Mouse (Mus musculus) forebrain, embryonic 13.5 days (tissue): ENCODE results near the gene Uba6. TPM values are rescaled to one million over a fixed set of nuclear protein-coding genes. Genes with fewer than 3 reads are reported as not detected.

Experiments used
- ATAC-seq: fragments of 200-750 bp; cut with Nextera tagmentation; 2 replicates; pipeline ENCODE4 v1.8.0; 2017
- H3K27ac ChIP-seq: fragments of 300-500 bp; sonication (generic); 2 replicates; pipeline ENCODE4 v1.5.1; 2015; ENCODE audit warnings: inconsistent platforms, mild to moderate bottlenecking, moderate library complexity
- H3K27me3 ChIP-seq: fragments of 300-500 bp; sonication (generic); 2 replicates; pipeline ENCODE4 v1.6.1; 2015; ENCODE audit warnings: mild to moderate bottlenecking, inconsistent platforms
- H3K36me3 ChIP-seq: fragments of 300-500 bp; sonication (generic); 2 replicates; pipeline ENCODE4 v1.6.1; 2015; ENCODE audit warnings: mild to moderate bottlenecking, inconsistent platforms; ENCODE audit not compliant: poor library complexity, severe bottlenecking
- H3K4me1 ChIP-seq: fragments of 300-500 bp; sonication (generic); 2 replicates; pipeline ENCODE4 v1.6.1; 2015; ENCODE audit warnings: inconsistent platforms
- H3K4me2 ChIP-seq: fragments of 300-500 bp; sonication (generic); 2 replicates; pipeline ENCODE4 v1.6.1; 2015; ENCODE audit warnings: inconsistent platforms, mild to moderate bottlenecking, moderate library complexity
- H3K4me3 ChIP-seq: fragments of 300-500 bp; sonication (generic); 2 replicates; pipeline ENCODE4 v1.5.1; 2015; ENCODE audit warnings: mild to moderate bottlenecking, inconsistent platforms
- H3K9ac ChIP-seq: fragments of 300-500 bp; sonication (generic); 2 replicates; pipeline ENCODE4 v1.6.1; 2015; ENCODE audit warnings: mild to moderate bottlenecking, inconsistent platforms
- H3K9me3 ChIP-seq: fragments of 300-500 bp; sonication (generic); replicated peaks from 2 replicates; pipeline ENCODE4 v1.6.1; 2016; ENCODE audit warnings: inconsistent platforms
- WGBS: fragments of 180-500 bp; shearing (Covaris S2); methylation state at CpG from one replicate; pipeline ENCODE4 v1.1.7; 2015; 5-methylcytosine and 5-hydroxymethylcytosine counted together
- polyA plus RNA-seq: library from polyadenylated mRNA; unstranded; fragments of >200 nt; fragmentation: Nextera tagmentation; extraction: Ambion mirVana; gene quantifications from 2 replicates; pipeline ENCODE4 v1.2.1, GENCODE M21; 2015

Gene Uba6
- polyA plus RNA-seq, 1 experiment from 2014 or later, result 12.8 TPM

DNA sequence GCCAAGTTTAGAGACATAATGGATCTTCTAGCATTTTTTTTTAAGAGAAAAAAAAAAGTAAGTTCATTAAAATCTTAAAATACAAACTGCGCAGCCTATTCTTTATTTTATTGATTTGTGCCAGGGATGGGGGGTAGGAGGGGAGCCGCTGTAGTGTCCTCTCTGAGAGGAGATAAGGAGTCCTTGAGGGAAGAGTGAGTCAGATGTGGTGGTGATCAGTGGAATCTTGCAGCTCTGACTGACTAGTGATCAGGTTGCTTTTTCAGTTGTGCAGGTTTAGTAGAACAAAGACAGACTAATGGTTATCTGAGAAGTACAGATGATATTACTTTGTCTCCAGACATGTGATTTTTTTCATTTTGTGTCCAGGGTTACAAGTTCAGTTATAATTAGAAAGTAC is 59.6 kb downstream of the Uba6 start:
- Histone ChIP-seq H3K4me2 (no peak overlapping the region), H3K36me3 (peaks cover 15% of the 10 kb centered on the region), H3K27ac (no peak overlapping the region), H3K9ac (no peak overlapping the region), H3K4me3 (no peak overlapping the region), H3K4me1 (no peaks in the 10 kb centered on the region), H3K27me3 (no peaks in the 10 kb centered on the region), H3K9me3 (no peaks in the 10 kb centered on the region)
- ATAC-seq, result no peak
- WGBS, result 94% methylated on average over 2 of the region's 2 CpGs

- Histone ChIP-seq H3K4me1 (no peaks in the 10 kb centered on the region), H3K27ac (no peak overlapping the region), H3K4me2 (no peak overlapping the region), H3K27me3 (no peaks in the 10 kb centered on the region), H3K9ac (no peak overlapping the region), H3K4me3 (no peak overlapping the region), H3K36me3 (peaks cover 19% of the 10 kb centered on the region), H3K9me3 (no peaks in the 10 kb centered on the region)
- WGBS, result 97% methylated on average over 1 of the region's 1 CpGs
- ATAC-seq, result no peak
Observed at GRCm38 (mm10) chr5:86111074-86111473, 61.5 kb downstream of the Uba6 start.

- WGBS, result 76% methylated on average over 2 of the region's 2 CpGs
- no peaks in the 10 kb centered on the region for H3K4me1 ChIP-seq
- no peak for ATAC-seq
- no peaks in the 10 kb centered on the region for H3K27me3 ChIP-seq
- no peak overlapping the region for H3K9ac ChIP-seq
- no peak overlapping the region for H3K4me2 ChIP-seq
- H3K9me3 ChIP-seq, result no peaks in the 10 kb centered on the region
- H3K27ac ChIP-seq, result no peak overlapping the region
- no peak overlapping the region for H3K4me3 ChIP-seq
- peaks cover 14% of the 10 kb centered on the region for H3K36me3 ChIP-seq
Observed at GRCm38 (mm10) chr5:86106610-86107009, 66.0 kb downstream of the Uba6 start.

- H3K27me3 ChIP-seq, result no peaks in the 10 kb centered on the region
- no peak overlapping the region for H3K4me3 ChIP-seq
- H3K9ac ChIP-seq, result no peak overlapping the region
- H3K36me3 ChIP-seq, result peaks cover 3% of the 10 kb centered on the region; the same call in 1 of the 2 replicates
- peak; percentile 53; the same call in 1 of the 2 replicates for ATAC-seq
- no peak overlapping the region for H3K4me2 ChIP-seq
- no peaks in the 10 kb centered on the region for H3K9me3 ChIP-seq
- no peaks in the 10 kb centered on the region for H3K4me1 ChIP-seq
- no peak overlapping the region for H3K27ac ChIP-seq
- WGBS, result 92% methylated on average over 2 of the region's 2 CpGs
Observed at GRCm38 (mm10) chr5:86102176-86102575, 70.4 kb downstream of the Uba6 start.

- H3K27ac ChIP-seq, result no peak overlapping the region
- no peaks in the 10 kb centered on the region for H3K9me3 ChIP-seq
- no peak overlapping the region for H3K4me3 ChIP-seq
- no peaks in the 10 kb centered on the region for H3K4me1 ChIP-seq
- H3K4me2 ChIP-seq, result no peak overlapping the region
- H3K27me3 ChIP-seq, result no peaks in the 10 kb centered on the region
- no peak overlapping the region for H3K9ac ChIP-seq
- H3K36me3 ChIP-seq, result no peaks in the 10 kb centered on the region
- 80% methylated on average over 3 of the region's 3 CpGs for WGBS
- no peak for ATAC-seq
Observed at GRCm38 (mm10) chr5:86100621-86101020, 72.0 kb downstream of the Uba6 start.

DNA sequence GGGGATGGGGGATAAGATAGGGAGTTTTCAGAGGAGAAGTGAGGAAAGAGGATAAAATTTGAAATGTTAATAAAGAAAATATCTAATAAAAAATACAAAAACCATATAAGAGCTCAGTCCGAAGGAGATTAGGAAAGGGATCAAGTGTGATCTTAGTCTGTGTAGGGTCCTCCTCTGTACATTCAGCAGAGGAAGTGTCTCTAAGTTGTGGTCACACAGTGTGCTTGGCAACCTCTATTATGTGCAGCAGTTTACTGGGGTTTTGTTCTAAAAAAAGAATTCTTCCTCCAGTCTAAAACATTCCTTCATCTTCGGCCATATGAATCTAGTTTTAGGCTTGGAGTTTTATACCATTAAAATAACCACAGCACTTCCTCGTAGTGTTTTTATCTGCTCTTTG is 73.6 kb downstream of the Uba6 start:
- H3K36me3 ChIP-seq, result no peaks in the 10 kb centered on the region
- H3K9ac ChIP-seq, result no peak overlapping the region
- H3K4me1 ChIP-seq, result no peaks in the 10 kb centered on the region
- no peaks in the 10 kb centered on the region for H3K27me3 ChIP-seq
- no peak overlapping the region for H3K4me3 ChIP-seq
- H3K27ac ChIP-seq, result no peak overlapping the region
- H3K9me3 ChIP-seq, result no peaks in the 10 kb centered on the region
- H3K4me2 ChIP-seq, result no peak overlapping the region
- no peak for ATAC-seq
- 87% methylated on average over 3 of the region's 3 CpGs for WGBS

DNA sequence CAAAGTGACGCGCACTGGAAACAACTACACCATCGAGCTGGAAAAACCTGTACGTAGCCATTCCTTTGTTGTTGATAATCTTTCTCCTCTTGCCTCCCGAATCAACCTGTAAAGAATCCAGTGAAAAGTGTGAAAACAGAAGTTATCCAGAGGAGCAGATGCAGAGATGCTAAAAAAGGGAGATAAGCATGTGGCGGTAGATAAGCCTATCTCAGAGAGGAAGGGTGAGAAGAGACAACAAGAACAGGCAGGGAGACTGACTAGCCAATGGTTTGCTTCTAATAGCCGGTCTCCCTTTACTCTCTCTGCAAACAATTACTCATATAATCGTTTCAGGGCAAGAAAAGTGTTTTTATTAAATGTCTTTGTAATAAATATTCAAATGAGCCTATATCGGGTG is 77.8 kb downstream of the Uba6 start:
- Histone ChIP-seq H3K4me2 (no peak overlapping the region), H3K9me3 (no peaks in the 10 kb centered on the region), H3K9ac (no peak overlapping the region), H3K36me3 (no peaks in the 10 kb centered on the region), H3K4me3 (no peak overlapping the region), H3K4me1 (no peaks in the 10 kb centered on the region), H3K27ac (no peak overlapping the region), H3K27me3 (no peaks in the 10 kb centered on the region)
- no peak for ATAC-seq
- WGBS, result 85% methylated on average over 9 of the region's 9 CpGs

DNA sequence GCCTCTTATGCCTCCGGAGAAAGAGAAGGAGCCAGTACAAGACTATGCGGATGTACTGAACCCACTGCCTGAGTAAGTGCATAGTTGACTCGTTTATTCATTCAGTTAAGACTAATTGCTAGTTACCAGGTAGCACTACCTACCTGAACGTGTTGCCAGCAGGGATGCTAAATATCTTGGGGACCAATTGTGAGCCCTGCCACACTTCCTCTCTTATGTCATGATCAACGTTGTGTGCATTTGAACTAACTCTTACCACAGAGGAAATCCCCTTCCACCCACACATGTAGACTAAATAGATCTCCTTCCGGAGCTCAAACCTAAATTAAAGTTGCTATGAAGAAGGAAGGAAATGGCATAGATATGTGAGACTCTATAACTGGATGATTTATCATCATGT is 85.9 kb downstream of the Uba6 start:
- H3K9ac ChIP-seq, result no peak overlapping the region
- no peaks in the 10 kb centered on the region for H3K36me3 ChIP-seq
- no peak overlapping the region for H3K27ac ChIP-seq
- H3K27me3 ChIP-seq, result no peaks in the 10 kb centered on the region
- H3K4me1 ChIP-seq, result no peaks in the 10 kb centered on the region
- no peak for ATAC-seq
- WGBS, result 80% methylated on average over 6 of the region's 6 CpGs
- no peak overlapping the region for H3K4me3 ChIP-seq
- H3K9me3 ChIP-seq, result no peaks in the 10 kb centered on the region
- H3K4me2 ChIP-seq, result no peak overlapping the region

DNA sequence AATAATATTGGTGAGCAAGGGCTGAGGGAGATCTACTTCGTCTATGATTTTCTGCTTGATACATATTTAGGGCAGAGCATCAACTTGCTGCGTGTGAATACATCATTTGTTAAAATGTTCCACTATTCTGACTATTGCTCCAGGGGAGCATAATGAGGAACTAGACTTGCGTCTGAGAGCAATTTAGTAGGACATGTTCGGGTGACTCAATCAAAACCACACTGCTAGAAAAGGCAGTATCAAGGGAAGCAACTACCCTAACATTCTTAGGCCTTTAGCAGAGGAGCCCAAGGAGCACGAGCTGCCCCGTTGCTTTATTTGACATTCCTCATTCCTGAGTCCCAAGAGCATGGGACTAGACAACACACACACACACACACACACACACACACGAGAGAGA is 87.6 kb downstream of the Uba6 start:
- no peak overlapping the region for H3K4me3 ChIP-seq
- 91% methylated on average over 7 of the region's 7 CpGs for WGBS
- no peak overlapping the region for H3K27ac ChIP-seq
- no peaks in the 10 kb centered on the region for H3K9me3 ChIP-seq
- no peaks in the 10 kb centered on the region for H3K27me3 ChIP-seq
- no peaks in the 10 kb centered on the region for H3K4me1 ChIP-seq
- no peak for ATAC-seq
- no peak overlapping the region for H3K4me2 ChIP-seq
- no peak overlapping the region for H3K9ac ChIP-seq
- H3K36me3 ChIP-seq, result no peaks in the 10 kb centered on the region

GRCm38 (mm10) chr5:86083987-86084386 is 88.6 kb downstream of the Uba6 start:
- ATAC-seq, result no peak
- Histone ChIP-seq H3K4me2 (no peak overlapping the region), H3K9me3 (no peaks in the 10 kb centered on the region), H3K9ac (no peak overlapping the region), H3K4me3 (no peak overlapping the region), H3K4me1 (no peaks in the 10 kb centered on the region), H3K27me3 (no peaks in the 10 kb centered on the region), H3K36me3 (no peaks in the 10 kb centered on the region), H3K27ac (no peak overlapping the region)
- 88% methylated on average over 6 of the region's 6 CpGs for WGBS

- no peaks in the 10 kb centered on the region for H3K4me1 ChIP-seq
- no peak overlapping the region for H3K9ac ChIP-seq
- no peaks in the 10 kb centered on the region for H3K36me3 ChIP-seq
- no peak overlapping the region for H3K4me3 ChIP-seq
- no peaks in the 10 kb centered on the region for H3K9me3 ChIP-seq
- H3K27ac ChIP-seq, result no peak overlapping the region
- no peak overlapping the region for H3K4me2 ChIP-seq
- no peaks in the 10 kb centered on the region for H3K27me3 ChIP-seq
- WGBS, result 85% methylated on average over 3 of the region's 3 CpGs
- ATAC-seq, result no peak
Observed at GRCm38 (mm10) chr5:86078720-86079334, 93.8 kb downstream of the Uba6 start.

DNA sequence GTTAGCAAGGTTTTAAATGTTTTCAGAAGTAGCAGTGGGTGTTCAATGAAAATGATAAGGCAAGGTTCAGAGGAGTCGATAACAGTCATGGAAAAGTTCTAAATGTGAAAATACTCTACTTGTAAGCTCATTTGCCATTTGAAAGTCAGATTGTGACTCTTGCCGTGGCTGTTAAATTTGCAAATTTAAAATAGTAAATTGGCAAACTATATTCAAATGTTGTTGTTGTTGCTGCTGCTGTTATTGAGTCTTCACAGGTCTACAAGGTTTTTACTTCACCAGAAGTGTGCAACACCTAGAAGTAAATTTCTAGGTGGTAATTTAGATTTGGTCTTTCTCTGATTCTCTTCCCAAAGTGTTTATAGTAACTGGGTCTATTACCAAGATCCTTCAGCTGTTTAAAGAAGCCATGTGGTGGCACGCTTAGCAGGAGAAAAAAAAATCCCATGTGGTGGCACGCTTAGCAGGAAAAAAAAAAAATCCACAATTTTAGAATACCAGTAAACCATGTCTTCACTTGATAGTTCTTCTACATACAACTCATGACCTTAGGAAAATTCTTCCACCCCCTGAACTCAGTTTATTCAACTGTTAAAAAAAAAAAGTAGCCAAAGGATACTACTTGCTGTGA is 99.7 kb downstream of the Uba6 start:
- no peaks in the 10 kb centered on the region for H3K4me1 ChIP-seq
- H3K4me2 ChIP-seq, result no peak overlapping the region
- H3K36me3 ChIP-seq, result no peaks in the 10 kb centered on the region
- no peak for ATAC-seq
- WGBS, result 88% methylated on average over 4 of the region's 4 CpGs
- no peaks in the 10 kb centered on the region for H3K27me3 ChIP-seq
- no peak overlapping the region for H3K9ac ChIP-seq
- no peak overlapping the region for H3K4me3 ChIP-seq
- no peaks in the 10 kb centered on the region for H3K9me3 ChIP-seq
- no peak overlapping the region for H3K27ac ChIP-seq

DNA sequence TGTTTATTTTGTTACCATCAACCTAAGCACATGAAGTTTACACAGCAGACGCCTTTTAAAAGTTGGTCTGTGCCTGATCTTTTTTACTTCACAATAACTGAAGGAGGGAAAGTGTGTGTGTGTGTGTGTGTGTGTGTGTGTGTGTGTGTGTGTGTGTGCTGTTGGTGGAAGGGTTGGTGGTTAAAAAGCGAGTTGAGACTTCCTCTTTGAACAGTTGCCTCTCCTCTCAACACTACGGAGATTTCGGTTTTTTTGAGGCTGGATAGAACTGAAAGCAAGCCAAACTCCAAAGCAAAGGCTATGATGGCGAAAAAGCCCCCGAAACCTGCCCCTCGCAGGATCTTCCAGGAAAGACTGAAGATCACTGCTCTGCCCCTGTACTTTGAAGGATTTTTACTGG is 101.1 kb downstream of the Uba6 start, which contains the start of gene Stap1:
Gene Stap1, plus strand, starts transcription at position 209 of the 400 bp plus-strand sequence.
- 80% methylated on average over 7 of the region's 7 CpGs for WGBS
- H3K4me3 ChIP-seq, result no peak within 1 kb of the TSS
- ATAC-seq, result no peak

More for the DNA sequence above, 101.1 kb downstream of the Uba6 start, which contains the start of gene Stap1:
- no peak within 1 kb of the TSS for H3K4me2 ChIP-seq
- H3K36me3 ChIP-seq, result no peaks in the 10 kb centered on the region
- H3K27me3 ChIP-seq, result no peaks in the 10 kb centered on the region
- H3K9me3 ChIP-seq, result no peaks in the 10 kb centered on the region
- no peak within 1 kb of the TSS for H3K27ac ChIP-seq
- H3K9ac ChIP-seq, result no peak within 1 kb of the TSS
- H3K4me1 ChIP-seq, result no peaks in the 10 kb centered on the region
